Mouse (Mus musculus) stomach, embryonic 14.5 days (tissue): Measurements from ENCODE around the gene Dock7. TPM values are rescaled to one million over a fixed set of nuclear protein-coding genes. Genes with fewer than 3 reads are reported as not detected.

ENCODE experiments used
- ATAC-seq: fragments of 200-750 bp; cut with Nextera tagmentation; 2 replicates; pipeline ENCODE4 v1.8.0; 2017; ENCODE audit warnings: low read depth, moderate TSS enrichment; ENCODE audit not compliant: insufficient number of reproducible peaks, insufficient read depth, low FRiP score
- H3K27ac ChIP-seq: fragments of 300-500 bp; sonication (generic); 2 replicates; pipeline ENCODE4 v1.5.1; 2014; ENCODE audit warnings: mild to moderate bottlenecking, low read length, moderate library complexity, mixed read lengths
- H3K27me3 ChIP-seq: fragments of 300-500 bp; sonication (generic); 2 replicates; pipeline ENCODE4 v1.6.1; 2014; ENCODE audit warnings: low read length, control low read depth, mixed read lengths; ENCODE audit not compliant: control insufficient read depth, insufficient read depth
- H3K36me3 ChIP-seq: fragments of 300-500 bp; sonication (generic); 2 replicates; pipeline ENCODE4 v1.6.1; 2014; ENCODE audit warnings: mild to moderate bottlenecking, control low read depth, low read length, moderate library complexity, mixed read lengths; ENCODE audit not compliant: control insufficient read depth, insufficient read depth
- H3K4me1 ChIP-seq: fragments of 300-500 bp; sonication (generic); 2 replicates; pipeline ENCODE4 v1.6.1; 2014; ENCODE audit warnings: low read length, control low read depth, mixed read lengths; ENCODE audit not compliant: control insufficient read depth, insufficient read depth
- H3K4me2 ChIP-seq: fragments of 300-500 bp; sonication (generic); replicated peaks from 2 replicates; pipeline ENCODE4 v1.6.1; 2014; ENCODE audit warnings: low read depth, low read length, control low read depth
- H3K4me3 ChIP-seq: fragments of 300-500 bp; sonication (generic); 2 replicates; pipeline ENCODE4 v1.5.1; 2014; ENCODE audit warnings: low read depth, low read length, control low read depth
- H3K9ac ChIP-seq: fragments of 300-500 bp; sonication (generic); replicated peaks from 2 replicates; pipeline ENCODE4 v1.6.1; 2014; ENCODE audit warnings: low read depth, mild to moderate bottlenecking, control low read depth, low read length, moderate library complexity, mixed read lengths
- H3K9me3 ChIP-seq: fragments of 300-500 bp; sonication (generic); 2 replicates; pipeline ENCODE4 v1.6.1; 2016; ENCODE audit warnings: low read depth, low read length, control low read depth; ENCODE audit not compliant: control insufficient read depth
- WGBS: fragments of 180-500 bp; shearing (Covaris S2); extraction: QIAGEN DNeasy Blood & Tissue Kit; methylation state at CpG from one replicate; pipeline ENCODE4 v1.1.7; 2014; 5-methylcytosine and 5-hydroxymethylcytosine counted together
- polyA plus RNA-seq: library from polyadenylated mRNA; unstranded; fragments of >200 nt; fragmentation: Nextera tagmentation; extraction: Ambion mirVana; gene quantifications from 2 replicates; pipeline ENCODE4 v1.2.1, GENCODE M21; 2014

Gene Dock7
- polyA plus RNA-seq, 1 experiment from 2014 or later: 75.7 TPM

- no peak overlapping the region for H3K4me3 ChIP-seq
- no peak for ATAC-seq
- no peaks in the 10 kb centered on the region for H3K36me3 ChIP-seq
These were observed 210.5 kb downstream of the Dock7 start for GRCm38 (mm10) chr4:98910246-98910645.

DNA sequence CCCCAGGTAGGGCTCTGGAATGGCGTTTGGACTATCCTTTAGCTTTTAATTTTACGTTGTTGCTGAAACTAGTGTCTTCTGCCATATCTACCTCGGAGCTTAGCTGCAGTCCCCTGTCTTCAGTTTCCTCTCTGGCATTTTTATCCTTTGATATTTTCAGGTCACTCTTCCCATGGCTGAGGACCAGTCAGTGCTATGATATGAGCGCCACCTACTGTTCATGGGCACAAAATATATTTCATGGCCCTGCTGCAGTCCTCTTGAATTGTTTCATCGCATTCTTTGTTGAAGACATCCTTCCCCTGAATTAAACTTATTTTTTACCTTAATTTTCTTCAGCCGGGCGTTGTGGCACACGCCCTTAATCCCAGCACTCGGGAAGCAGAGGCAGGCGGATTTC lies 233.6 kb downstream of the Dock7 start:
- no peaks in the 10 kb centered on the region for H3K36me3 ChIP-seq
- ATAC-seq: peak; percentile 77; the same call in 1 of the 2 replicates
- H3K9ac ChIP-seq: no peak overlapping the region
- no peak overlapping the region for H3K4me3 ChIP-seq
- H3K4me2 ChIP-seq: no peak overlapping the region
- no peak overlapping the region for H3K27ac ChIP-seq
- H3K9me3 ChIP-seq: no peaks in the 10 kb centered on the region
- H3K4me1 ChIP-seq: no peaks in the 10 kb centered on the region
- H3K27me3 ChIP-seq: no peaks in the 10 kb centered on the region
- WGBS: 19% methylated on average over 10 of the region's 10 CpGs

More at GRCm38 (mm10) chr4:98910246-98910645, 210.5 kb downstream of the Dock7 start:
- H3K4me1 ChIP-seq: no peaks in the 10 kb centered on the region
- H3K9ac ChIP-seq: no peak overlapping the region
- no peak overlapping the region for H3K4me2 ChIP-seq
- H3K27ac ChIP-seq: no peak overlapping the region
- no peaks in the 10 kb centered on the region for H3K9me3 ChIP-seq
- no peaks in the 10 kb centered on the region for H3K27me3 ChIP-seq
- 88% methylated on average over 5 of the region's 5 CpGs for WGBS

Other genes starting within 250 kb of the Dock7 start
- 115 and 117 TPM in 2 replicates for gene Usp1, start 197.1 kb downstream of the Dock7 start, polyA plus RNA-seq
- gene Angptl3, start 90.0 kb downstream of the Dock7 start, polyA plus RNA-seq: 1.7 and 3.2 TPM in 2 replicates
- gene Atg4c, start 73.0 kb upstream of the Dock7 start, polyA plus RNA-seq: 12.3 and 13.6 TPM in 2 replicates
- 0.17 and 0.18 TPM in 2 replicates for gene Gm12689, start 175.0 kb upstream of the Dock7 start, polyA plus RNA-seq